Mouse (Mus musculus): ENCODE measurements around the gene Cry1. TPM values are rescaled to one million over a fixed set of nuclear protein-coding genes. Genes with fewer than 3 reads are reported as not detected.

Gene Cry1
- 16.8 and 17.3 TPM in 2 replicates for polyA plus RNA-seq (2014; fragmentation: Nextera tagmentation; extraction: Ambion mirVana)

DNA sequence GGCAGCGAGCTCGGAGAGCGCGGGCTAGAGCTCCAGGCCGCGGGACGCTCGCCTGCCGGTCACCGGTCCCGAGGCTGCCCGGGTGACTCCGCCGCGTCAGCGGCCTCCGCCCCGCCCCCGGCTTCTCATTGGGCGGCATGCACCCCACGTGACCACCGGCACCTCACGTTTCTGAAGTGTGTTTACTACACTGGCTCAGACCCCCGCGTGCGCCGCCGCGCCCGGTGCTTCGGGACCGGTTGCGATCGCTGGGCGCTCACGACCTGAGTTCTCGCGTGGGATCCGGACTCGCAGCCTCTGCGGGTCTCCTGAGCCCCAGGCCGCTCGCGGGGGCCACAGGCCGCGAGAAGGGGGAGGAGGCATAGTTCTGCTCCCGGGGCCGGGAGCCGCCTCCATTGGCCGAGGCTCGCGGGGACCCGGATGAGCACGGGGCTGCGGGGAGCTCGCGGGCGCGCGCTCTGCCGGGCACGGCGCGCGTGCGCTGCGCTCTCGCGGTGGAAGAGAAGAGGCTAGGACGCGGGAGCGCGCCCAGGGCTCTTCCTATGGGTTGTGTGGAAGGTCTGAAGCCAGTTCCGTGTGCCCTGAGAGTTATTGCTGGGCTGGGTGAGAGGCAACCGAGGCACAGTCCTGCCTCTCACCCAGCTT lies at the start of gene Cry1:
TSS of gene Cry1 (minus strand) at position 101 of the 645 bp plus-strand sequence.
- under 1% methylated on average over 61 of the region's 75 CpGs for WGBS
- H3K36me3 ChIP-seq (ENCODE audit: control insufficient read depth, insufficient read depth, low read length), result 0 out of 2 replicates have a peak, but pooled peaks cover 3% of the 10 kb centered on the region
- peak; percentile 95 for ATAC-seq (ENCODE audit: insufficient number of reproducible peaks, insufficient read depth, low FRiP score, low read depth)

DNA sequence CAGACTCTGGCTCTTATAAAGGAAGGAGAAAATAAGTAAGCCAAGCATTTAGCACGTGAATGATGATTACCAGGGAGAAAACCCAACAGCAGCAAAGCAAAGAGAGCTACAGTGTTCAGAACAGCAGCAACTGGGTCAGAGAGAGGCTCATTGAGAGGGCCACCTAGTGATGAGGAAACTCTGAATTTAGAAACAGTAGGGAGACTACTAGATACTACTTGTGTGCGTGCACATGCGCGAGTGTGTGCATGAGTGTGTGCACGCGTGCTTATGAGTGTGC lies 36.8 kb upstream of the Cry1 start:
- ATAC-seq (ENCODE audit: insufficient number of reproducible peaks, insufficient read depth, low FRiP score, low read depth), result no peak
- no peak overlapping the region for H3K27ac ChIP-seq (replicated peaks in 1 of 2; ENCODE audit: control insufficient read depth in 1 of 2, insufficient read depth in 1 of 2, low read depth in 2 of 2, low read length in 2 of 2)
- no peak overlapping the region for H3K4me2 ChIP-seq (ENCODE audit: low read length)
- WGBS, result 86% methylated on average over 6 of the region's 6 CpGs
- H3K4me3 ChIP-seq (ENCODE audit: control insufficient read depth in 1 of 2, insufficient read depth in 1 of 2, low read depth in 1 of 2, low read length in 2 of 2), result no peak overlapping the region
- H3K9me3 ChIP-seq (ENCODE audit: control insufficient read depth, low read length), result no peaks in the 10 kb centered on the region
- no peaks in the 10 kb centered on the region for H3K27me3 ChIP-seq (ENCODE audit: control insufficient read depth, insufficient read depth, low read length)
- no peaks in the 10 kb centered on the region for H3K4me1 ChIP-seq (ENCODE audit: control insufficient read depth in 2 of 2, insufficient read depth in 2 of 2, low read length in 2 of 2)
- no peaks in the 10 kb centered on the region for H3K36me3 ChIP-seq (ENCODE audit: control insufficient read depth, insufficient read depth, low read length)
- H3K9ac ChIP-seq (ENCODE audit: low read length), result no peak overlapping the region

More for the DNA sequence above, at the start of gene Cry1:
- H3K9ac ChIP-seq (ENCODE audit: low read length), result peak within 1 kb of the TSS; percentile 90
- peak within 1 kb of the TSS; percentile 99 for H3K4me2 ChIP-seq (ENCODE audit: low read length)
- no peaks in the 10 kb centered on the region for H3K27me3 ChIP-seq (ENCODE audit: control insufficient read depth, insufficient read depth, low read length)
- H3K4me3 ChIP-seq (ENCODE audit: control insufficient read depth in 1 of 2, insufficient read depth in 1 of 2, low read depth in 1 of 2, low read length in 2 of 2), result peak within 1 kb of the TSS; percentile 61 to 91
- peak within 1 kb of the TSS; percentile 81 to 90 for H3K27ac ChIP-seq (replicated peaks in 1 of 2; ENCODE audit: control insufficient read depth in 1 of 2, insufficient read depth in 1 of 2, low read depth in 2 of 2, low read length in 2 of 2)
- no peaks in the 10 kb centered on the region for H3K9me3 ChIP-seq (ENCODE audit: control insufficient read depth, low read length)
- H3K4me1 ChIP-seq (ENCODE audit: control insufficient read depth in 2 of 2, insufficient read depth in 2 of 2, low read length in 2 of 2), result peaks cover 3 to 7% of the 10 kb centered on the region in 2 experiments; a peak in 3 of 4 replicates

DNA sequence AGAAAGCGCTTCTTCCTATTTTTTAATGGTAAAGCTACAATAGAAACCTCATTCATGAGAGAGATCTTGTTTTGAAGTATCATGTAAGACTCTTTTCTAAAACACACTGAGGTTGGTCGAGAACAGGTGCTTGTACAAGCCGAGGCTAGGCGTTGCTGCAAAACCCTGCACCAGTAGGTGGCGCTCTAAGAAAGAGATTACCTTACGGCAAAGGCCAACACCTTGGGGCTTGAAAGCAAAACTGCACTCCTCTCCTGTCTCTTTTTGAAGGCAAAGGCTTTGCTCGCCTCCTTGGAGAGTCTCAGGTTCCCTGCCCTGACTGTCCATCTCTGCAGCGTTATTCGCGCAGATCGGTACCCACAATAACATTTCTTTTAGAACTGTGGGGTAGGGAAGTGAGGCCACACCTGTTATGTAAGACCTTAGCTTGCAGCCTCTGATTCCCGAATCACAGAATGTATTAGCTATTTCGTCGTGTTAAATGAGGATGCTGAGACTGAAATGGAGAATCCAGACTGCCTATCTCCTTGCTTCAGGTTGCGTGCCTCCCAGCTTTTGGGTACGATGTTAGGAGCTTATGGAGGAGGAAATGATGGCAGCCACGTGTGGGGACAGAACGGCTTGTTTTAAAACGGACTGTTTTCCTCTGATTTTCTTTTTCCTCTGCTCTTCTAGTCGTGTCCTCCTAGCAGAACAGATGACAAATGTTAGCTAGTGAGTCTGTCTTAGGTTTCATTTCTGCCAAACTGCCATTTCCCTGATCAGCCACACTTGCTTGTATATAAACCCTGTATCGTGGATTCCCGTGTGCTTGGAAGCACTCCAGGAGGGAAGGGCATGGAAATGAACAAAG lies 36.3 kb upstream of the Cry1 start:
- Histone ChIP-seq H3K4me3 (ENCODE audit: control insufficient read depth in 1 of 2, insufficient read depth in 1 of 2, low read depth in 1 of 2, low read length in 2 of 2) (no peak overlapping the region), H3K36me3 (ENCODE audit: control insufficient read depth, insufficient read depth, low read length) (no peaks in the 10 kb centered on the region), H3K9me3 (ENCODE audit: control insufficient read depth, low read length) (no peaks in the 10 kb centered on the region), H3K27me3 (ENCODE audit: control insufficient read depth, insufficient read depth, low read length) (no peaks in the 10 kb centered on the region), H3K4me1 (ENCODE audit: control insufficient read depth in 2 of 2, insufficient read depth in 2 of 2, low read length in 2 of 2) (no peaks in the 10 kb centered on the region), H3K9ac (ENCODE audit: low read length) (no peak overlapping the region), H3K4me2 (ENCODE audit: low read length) (peak overlapping the region; percentile 19; the same call in 1 of the 2 replicates), H3K27ac (replicated peaks in 1 of 2; ENCODE audit: control insufficient read depth in 1 of 2, insufficient read depth in 1 of 2, low read depth in 2 of 2, low read length in 2 of 2) (no peak overlapping the region)
- ATAC-seq (ENCODE audit: insufficient number of reproducible peaks, insufficient read depth, low FRiP score, low read depth), result no peak
- 31% methylated on average over 22 of the region's 22 CpGs for WGBS

DNA sequence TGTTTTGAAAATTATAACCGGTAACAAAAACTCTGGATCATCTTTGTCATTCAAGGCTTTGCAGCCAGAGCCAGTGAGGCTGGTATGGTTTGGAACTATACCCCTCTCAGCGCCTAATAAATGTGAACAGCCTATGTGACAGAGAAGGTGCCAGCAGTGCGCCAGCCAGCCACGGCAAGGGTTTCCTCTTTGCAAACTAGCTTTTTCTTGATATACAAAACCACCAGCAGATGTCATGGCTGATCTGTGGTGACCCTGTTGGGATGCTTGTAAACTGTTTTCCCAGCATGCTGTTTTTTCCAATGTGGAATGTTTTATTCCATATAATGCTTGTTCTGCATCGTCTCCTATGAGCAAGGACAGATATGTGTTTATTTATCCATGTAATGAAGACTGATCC lies 30.0 kb upstream of the Cry1 start:
- no peak overlapping the region for H3K4me3 ChIP-seq (ENCODE audit: control insufficient read depth in 1 of 2, insufficient read depth in 1 of 2, low read depth in 1 of 2, low read length in 2 of 2)
- no peak for ATAC-seq (ENCODE audit: insufficient number of reproducible peaks, insufficient read depth, low FRiP score, low read depth)
- no peak overlapping the region for H3K27ac ChIP-seq (replicated peaks in 1 of 2; ENCODE audit: control insufficient read depth in 1 of 2, insufficient read depth in 1 of 2, low read depth in 2 of 2, low read length in 2 of 2)

DNA sequence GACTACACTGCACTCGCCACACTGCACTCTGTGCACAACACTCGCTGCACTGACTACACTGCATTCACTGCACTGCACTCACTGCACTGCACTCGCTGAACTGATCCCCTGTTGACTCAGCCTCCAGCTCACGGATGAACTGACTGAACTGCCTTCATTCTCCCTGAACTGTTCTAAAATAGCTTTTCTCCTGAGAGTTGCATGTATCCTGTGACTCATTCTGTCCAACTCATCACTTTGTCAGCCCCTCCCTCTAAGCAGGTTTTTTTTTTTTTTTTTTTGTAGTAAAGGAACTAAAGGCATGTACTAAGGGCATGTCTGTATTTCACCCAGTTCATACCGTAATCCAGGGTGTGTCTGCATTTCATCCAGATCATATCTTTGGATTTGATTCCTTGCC lies 26.8 kb upstream of the Cry1 start:
- 74% methylated on average over 5 of the region's 5 CpGs for WGBS
- no peak overlapping the region for H3K9ac ChIP-seq (ENCODE audit: low read length)
- no peak overlapping the region for H3K4me2 ChIP-seq (ENCODE audit: low read length)
- H3K9me3 ChIP-seq (ENCODE audit: control insufficient read depth, low read length), result no peaks in the 10 kb centered on the region; the same call in 1 of the 2 replicates
- H3K36me3 ChIP-seq (ENCODE audit: control insufficient read depth, insufficient read depth, low read length), result no peaks in the 10 kb centered on the region
- no peak overlapping the region for H3K27ac ChIP-seq (replicated peaks in 1 of 2; ENCODE audit: control insufficient read depth in 1 of 2, insufficient read depth in 1 of 2, low read depth in 2 of 2, low read length in 2 of 2)
- H3K4me1 ChIP-seq (ENCODE audit: control insufficient read depth in 2 of 2, insufficient read depth in 2 of 2, low read length in 2 of 2), result no peaks in the 10 kb centered on the region
- H3K27me3 ChIP-seq (ENCODE audit: control insufficient read depth, insufficient read depth, low read length), result no peaks in the 10 kb centered on the region
- no peak for ATAC-seq (ENCODE audit: insufficient number of reproducible peaks, insufficient read depth, low FRiP score, low read depth)
- H3K4me3 ChIP-seq (ENCODE audit: control insufficient read depth in 1 of 2, insufficient read depth in 1 of 2, low read depth in 1 of 2, low read length in 2 of 2), result no peak overlapping the region

More for the DNA sequence above, 30.0 kb upstream of the Cry1 start:
- no peaks in the 10 kb centered on the region; the same call in 1 of the 2 replicates for H3K9me3 ChIP-seq (ENCODE audit: control insufficient read depth, low read length)
- H3K36me3 ChIP-seq (ENCODE audit: control insufficient read depth, insufficient read depth, low read length), result no peaks in the 10 kb centered on the region
- H3K4me2 ChIP-seq (ENCODE audit: low read length), result no peak overlapping the region
- no peaks in the 10 kb centered on the region for H3K27me3 ChIP-seq (ENCODE audit: control insufficient read depth, insufficient read depth, low read length)
- 77% methylated on average over 5 of the region's 5 CpGs for whole genome bisulfite sequencing
- no peaks in the 10 kb centered on the region for H3K4me1 ChIP-seq (ENCODE audit: control insufficient read depth in 2 of 2, insufficient read depth in 2 of 2, low read length in 2 of 2)
- H3K9ac ChIP-seq (ENCODE audit: low read length), result no peak overlapping the region

DNA sequence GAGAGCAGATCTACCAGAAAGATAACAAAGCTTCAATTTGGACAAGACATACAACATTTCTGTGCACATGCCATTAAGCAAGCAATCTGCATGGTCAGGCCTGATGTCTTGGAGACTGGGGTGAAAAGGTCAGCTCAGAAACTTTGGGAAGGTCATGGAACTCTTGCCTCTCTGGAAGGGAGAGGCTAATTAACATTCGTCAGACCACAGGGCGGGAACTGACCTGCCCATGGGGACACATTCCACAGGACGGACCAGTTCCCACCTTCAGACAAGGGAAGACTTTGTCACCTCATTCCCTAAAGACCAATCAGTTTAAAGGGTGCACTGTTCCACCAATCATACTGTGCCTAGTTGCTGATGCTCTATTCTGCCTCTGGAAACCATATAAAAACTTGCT lies 25.3 kb upstream of the Cry1 start:
- 76% methylated on average over 3 of the region's 3 CpGs for WGBS
- H3K4me2 ChIP-seq (ENCODE audit: low read length), result no peak overlapping the region

DNA sequence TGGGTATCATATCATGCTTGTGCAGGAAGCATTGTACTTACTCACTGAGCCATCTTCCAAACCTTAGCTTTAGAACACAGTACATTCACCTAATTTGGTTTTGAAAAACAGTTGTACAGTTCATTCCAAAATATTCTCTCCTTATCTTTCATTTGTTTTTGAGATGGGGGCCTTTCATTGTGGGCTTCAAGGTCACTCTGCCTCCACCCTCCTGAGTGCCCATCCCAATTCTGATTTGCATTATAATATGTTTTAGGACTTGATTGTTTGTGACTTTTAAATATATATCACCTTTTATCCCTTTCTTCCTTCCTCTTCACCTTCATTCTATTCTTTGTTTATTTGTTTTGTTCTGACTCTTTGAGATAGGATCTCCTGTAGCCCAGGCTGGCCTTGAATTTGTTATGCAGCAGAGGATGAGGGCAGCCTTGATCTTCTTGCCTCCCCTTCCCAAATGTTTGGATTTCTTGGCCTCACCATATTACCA lies 24.3 kb upstream of the Cry1 start:
- Histone ChIP-seq H3K9ac (ENCODE audit: low read length) (no peak overlapping the region), H3K4me3 (ENCODE audit: control insufficient read depth in 1 of 2, insufficient read depth in 1 of 2, low read depth in 1 of 2, low read length in 2 of 2) (no peak overlapping the region), H3K27me3 (ENCODE audit: control insufficient read depth, insufficient read depth, low read length) (no peaks in the 10 kb centered on the region), H3K9me3 (ENCODE audit: control insufficient read depth, low read length) (no peaks in the 10 kb centered on the region; the same call in 1 of the 2 replicates), H3K36me3 (ENCODE audit: control insufficient read depth, insufficient read depth, low read length) (no peaks in the 10 kb centered on the region), H3K4me2 (ENCODE audit: low read length) (no peak overlapping the region), H3K4me1 (ENCODE audit: control insufficient read depth in 2 of 2, insufficient read depth in 2 of 2, low read length in 2 of 2) (no peaks in the 10 kb centered on the region), H3K27ac (replicated peaks in 1 of 2; ENCODE audit: control insufficient read depth in 1 of 2, insufficient read depth in 1 of 2, low read depth in 2 of 2, low read length in 2 of 2) (no peak overlapping the region)
- no peak for ATAC-seq (ENCODE audit: insufficient number of reproducible peaks, insufficient read depth, low FRiP score, low read depth)

More for the DNA sequence above, 25.3 kb upstream of the Cry1 start:
- no peaks in the 10 kb centered on the region for H3K36me3 ChIP-seq (ENCODE audit: control insufficient read depth, insufficient read depth, low read length)
- H3K4me1 ChIP-seq (ENCODE audit: control insufficient read depth in 2 of 2, insufficient read depth in 2 of 2, low read length in 2 of 2), result no peaks in the 10 kb centered on the region
- H3K9ac ChIP-seq (ENCODE audit: low read length), result no peak overlapping the region
- H3K27me3 ChIP-seq (ENCODE audit: control insufficient read depth, insufficient read depth, low read length), result no peaks in the 10 kb centered on the region
- no peak overlapping the region for H3K4me3 ChIP-seq (ENCODE audit: control insufficient read depth in 1 of 2, insufficient read depth in 1 of 2, low read depth in 1 of 2, low read length in 2 of 2)
- H3K9me3 ChIP-seq (ENCODE audit: control insufficient read depth, low read length), result no peaks in the 10 kb centered on the region; the same call in 1 of the 2 replicates
- H3K27ac ChIP-seq (replicated peaks in 1 of 2; ENCODE audit: control insufficient read depth in 1 of 2, insufficient read depth in 1 of 2, low read depth in 2 of 2, low read length in 2 of 2), result no peak overlapping the region
- ATAC-seq (ENCODE audit: insufficient number of reproducible peaks, insufficient read depth, low FRiP score, low read depth), result no peak
